Mouse (Mus musculus) T-helper 1 cell (primary cell): ENCODE measurements around the gene Tal1.

ENCODE experiments used
- in situ Hi-C: fragments of 300-600 bp; cut with MboI, MseI; formaldehyde crosslinking; loops from one replicate; pipeline ENCODE4 v1.15.1; 2025; ENCODE audit warnings: high pct_unique_total_duplicates

The Tal1 gene

GRCm38 (mm10) chr4:115056371-115056920 is at the start of gene Tal1:
Gene Tal1 (plus strand): TSS chr4:115056426.
- in situ Hi-C loops = loop anchor here (25.0 kb wide), 1 partner anchor 881 kb away; the partner anchor contains the start of gene Dmbx1

GRCm38 (mm10) chr4:115014276-115014675 is 42.0 kb upstream of the Tal1 start:
- in situ Hi-C loops = loop anchor here (5.0 kb wide), 1 partner anchor 33 kb away; no protein-coding TSS in a partner anchor

- in situ Hi-C loops = no loop called here
These were observed 36.2 kb upstream of the Tal1 start for GRCm38 (mm10) chr4:115019997-115020396.

GRCm38 (mm10) chr4:115035043-115035442 is 21.2 kb upstream of the Tal1 start:
- in situ Hi-C loops = no loop called here

GRCm38 (mm10) chr4:115038242-115038641 is 18.0 kb upstream of the Tal1 start:
- in situ Hi-C loops = no loop called here

GRCm38 (mm10) chr4:115045621-115046020 is 10.6 kb upstream of the Tal1 start:
- in situ Hi-C loops = loop anchor here (5.0 kb wide), 1 partner anchor 33 kb away; no protein-coding TSS in a partner anchor

GRCm38 (mm10) chr4:115047750-115048149 is 8.5 kb upstream of the Tal1 start:
- in situ Hi-C loops = loop anchor here (5.0 kb wide), 1 partner anchor 35 kb away; no protein-coding TSS in a partner anchor

- in situ Hi-C loops = loop anchor here (5.0 kb wide), 1 partner anchor 36 kb away; no protein-coding TSS in a partner anchor
These were observed 8.0 kb upstream of the Tal1 start for GRCm38 (mm10) chr4:115048190-115048589.

- in situ Hi-C loops = loop anchor here (25.0 kb wide), 1 partner anchor 886 kb away; the partner anchor contains the start of gene Dmbx1
These were observed 5.0 kb upstream of the Tal1 start for GRCm38 (mm10) chr4:115051245-115051644.

GRCm38 (mm10) chr4:115052343-115053005 is 3.8 kb upstream of the Tal1 start:
- in situ Hi-C loops = loop anchor here (25.0 kb wide), 1 partner anchor 885 kb away; the partner anchor contains the start of gene Dmbx1

GRCm38 (mm10) chr4:115055044-115055443 is 1.2 kb upstream of the Tal1 start:
- in situ Hi-C loops = loop anchor here (25.0 kb wide), 1 partner anchor 882 kb away; the partner anchor contains the start of gene Dmbx1

GRCm38 (mm10) chr4:115055691-115056090 is 535 bp upstream of the Tal1 start:
- in situ Hi-C loops = loop anchor here (25.0 kb wide), 1 partner anchor 882 kb away; the partner anchor contains the start of gene Dmbx1

- in situ Hi-C loops = loop anchor here (25.0 kb wide), 1 partner anchor 880 kb away; the partner anchor contains the start of gene Dmbx1
These were observed 871 bp downstream of the Tal1 start for GRCm38 (mm10) chr4:115056921-115057673.

GRCm38 (mm10) chr4:115057674-115058316 is 1.6 kb downstream of the Tal1 start:
- in situ Hi-C loops = loop anchor here (25.0 kb wide), 1 partner anchor 880 kb away; the partner anchor contains the start of gene Dmbx1

- in situ Hi-C loops = loop anchor here (25.0 kb wide), 1 partner anchor 879 kb away; the partner anchor contains the start of gene Dmbx1
These were observed 2.1 kb downstream of the Tal1 start for GRCm38 (mm10) chr4:115058317-115058761.

- in situ Hi-C loops = loop anchor here (25.0 kb wide), 1 partner anchor 878 kb away; the partner anchor contains the start of gene Dmbx1
These were observed 2.8 kb downstream of the Tal1 start for GRCm38 (mm10) chr4:115058871-115059590.

GRCm38 (mm10) chr4:115059871-115060270 is 3.6 kb downstream of the Tal1 start:
- in situ Hi-C loops = loop anchor here (25.0 kb wide), 1 partner anchor 877 kb away; the partner anchor contains the start of gene Dmbx1

GRCm38 (mm10) chr4:115060753-115061152 is 4.5 kb downstream of the Tal1 start:
- in situ Hi-C loops = loop anchor here (25.0 kb wide), 1 partner anchor 877 kb away; the partner anchor contains the start of gene Dmbx1

GRCm38 (mm10) chr4:115062540-115062874 is 6.3 kb downstream of the Tal1 start:
- in situ Hi-C loops = loop anchor here (25.0 kb wide), 1 partner anchor 875 kb away; the partner anchor contains the start of gene Dmbx1
